Mouse (Mus musculus): ENCODE results near the gene Gm20521. TPM values are rescaled to one million over a fixed set of nuclear protein-coding genes. Genes with fewer than 3 reads are reported as not detected.

Gene Gm20521
- polyA plus RNA-seq (2015; fragmentation: Nextera tagmentation; extraction: Ambion mirVana): not detected in 2 replicates

GRCm38 (mm10) chr14:54883154-54884021 is at the start of gene Gm20521, which contains the start of gene Bcl2l2:
TSS of gene Gm20521 (plus strand) at chr14:54883441.
TSS of gene Bcl2l2 (plus strand) at chr14:54883377.
- Histone ChIP-seq H3K9me3 (no peaks in the 10 kb centered on the region), H3K4me3 (peak within 1 kb of the TSS; percentile 80), H3K27me3 (replicated peaks) (no peaks in the 10 kb centered on the region), H3K9ac (peak within 1 kb of the TSS; percentile 89), H3K4me1 (peaks cover 27% of the 10 kb centered on the region), H3K27ac (peak within 1 kb of the TSS; percentile 90), H3K36me3 (replicated peaks) (no peaks in the 10 kb centered on the region), H3K4me2 (peak within 1 kb of the TSS; percentile 85)
- peak; percentile 89 for ATAC-seq (replicated peaks)
- WGBS: 0% methylated on average over 27 of the region's 27 CpGs

- no peak overlapping the region for H3K9ac ChIP-seq
- no peaks in the 10 kb centered on the region for H3K4me1 ChIP-seq
- no peak overlapping the region for H3K27ac ChIP-seq
- WGBS: 4% methylated on average over 4 of the region's 4 CpGs
- H3K4me3 ChIP-seq: no peak overlapping the region
- ATAC-seq (replicated peaks): no peak
- H3K27me3 ChIP-seq (replicated peaks): peaks cover 5% of the 10 kb centered on the region; the same call in 1 of the 2 replicates
- no peak overlapping the region for H3K4me2 ChIP-seq
- H3K36me3 ChIP-seq (replicated peaks): no peaks in the 10 kb centered on the region
- no peaks in the 10 kb centered on the region for H3K9me3 ChIP-seq
Observed at GRCm38 (mm10) chr14:54843461-54843860, 39.8 kb upstream of the Gm20521 start.

DNA sequence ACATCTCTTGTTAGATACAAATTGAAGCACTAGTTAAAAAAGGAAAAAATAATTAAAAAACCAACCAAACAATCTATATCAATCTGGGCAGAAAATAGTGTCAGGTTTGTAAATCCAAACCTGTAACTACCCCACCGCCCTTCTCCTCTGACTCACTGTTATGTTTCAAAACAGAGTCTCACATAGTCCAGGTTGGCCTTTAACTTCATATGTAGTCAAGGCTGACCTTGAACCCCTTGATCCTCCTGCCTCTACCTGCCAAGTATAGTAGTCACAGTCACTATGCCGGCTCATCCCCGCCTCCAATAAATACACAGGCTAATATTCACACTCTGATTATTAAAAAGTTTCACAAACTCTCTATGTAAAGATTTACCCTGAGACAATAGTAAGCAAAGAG is 27.5 kb upstream of the Gm20521 start:
- ATAC-seq (replicated peaks): no peak
- H3K4me3 ChIP-seq: no peak overlapping the region
- 0 out of 2 replicates have a peak, but pooled peaks cover 4% of the 10 kb centered on the region for H3K36me3 ChIP-seq (replicated peaks)
- H3K27ac ChIP-seq: no peak overlapping the region
- H3K27me3 ChIP-seq (replicated peaks): no peaks in the 10 kb centered on the region
- H3K4me1 ChIP-seq: no peaks in the 10 kb centered on the region
- no peaks in the 10 kb centered on the region for H3K9me3 ChIP-seq
- no peak overlapping the region for H3K9ac ChIP-seq
- no peak overlapping the region for H3K4me2 ChIP-seq
- WGBS: 94% methylated on average over 3 of the region's 3 CpGs

GRCm38 (mm10) chr14:54856703-54857102 is 26.5 kb upstream of the Gm20521 start:
- no peaks in the 10 kb centered on the region for H3K4me1 ChIP-seq
- no peak overlapping the region for H3K4me3 ChIP-seq
- H3K27ac ChIP-seq: no peak overlapping the region
- no peak for ATAC-seq (replicated peaks)
- 0 out of 2 replicates have a peak, but pooled peaks cover 4% of the 10 kb centered on the region for H3K36me3 ChIP-seq (replicated peaks)
- no peaks in the 10 kb centered on the region for H3K9me3 ChIP-seq
- H3K27me3 ChIP-seq (replicated peaks): no peaks in the 10 kb centered on the region
- whole genome bisulfite sequencing: 92% methylated on average over 7 of the region's 7 CpGs
- no peak overlapping the region for H3K9ac ChIP-seq
- no peak overlapping the region for H3K4me2 ChIP-seq

- Histone ChIP-seq H3K4me1 (no peaks in the 10 kb centered on the region), H3K27me3 (replicated peaks) (no peaks in the 10 kb centered on the region), H3K27ac (no peak overlapping the region), H3K9me3 (no peaks in the 10 kb centered on the region), H3K4me3 (no peak overlapping the region), H3K36me3 (replicated peaks) (0 out of 2 replicates have a peak, but pooled peaks cover 4% of the 10 kb centered on the region), H3K4me2 (no peak overlapping the region), H3K9ac (no peak overlapping the region)
- 88% methylated on average over 9 of the region's 9 CpGs for WGBS
- ATAC-seq (replicated peaks): no peak
Observed at GRCm38 (mm10) chr14:54857891-54858290, 25.4 kb upstream of the Gm20521 start.

DNA sequence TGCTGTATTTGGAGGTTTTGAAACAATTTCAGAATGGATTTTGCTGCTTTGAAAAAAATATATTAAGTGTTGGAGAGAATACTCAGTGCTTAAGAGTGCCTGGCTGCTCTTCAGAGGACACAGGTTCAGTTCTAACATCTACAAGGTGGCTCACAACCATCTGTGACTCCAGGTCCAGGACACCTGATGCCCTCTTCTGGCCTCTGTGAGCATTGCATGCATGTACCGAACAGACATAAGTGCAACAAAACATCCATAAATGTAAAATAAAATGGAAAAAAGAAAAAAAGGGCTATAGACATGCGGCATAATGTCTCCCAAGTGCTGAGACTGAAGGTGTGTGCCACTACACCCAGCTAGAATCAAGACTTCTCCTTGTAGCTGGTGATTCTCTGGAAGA is 22.7 kb upstream of the Gm20521 start:
- Histone ChIP-seq H3K36me3 (replicated peaks) (0 out of 2 replicates have a peak, but pooled peaks cover 4% of the 10 kb centered on the region), H3K4me3 (no peak overlapping the region), H3K27ac (no peak overlapping the region), H3K27me3 (replicated peaks) (no peaks in the 10 kb centered on the region), H3K4me2 (no peak overlapping the region), H3K4me1 (peaks cover 9% of the 10 kb centered on the region), H3K9ac (no peak overlapping the region), H3K9me3 (no peaks in the 10 kb centered on the region)
- no peak for ATAC-seq (replicated peaks)
- WGBS: 38% methylated on average over 2 of the region's 2 CpGs

DNA sequence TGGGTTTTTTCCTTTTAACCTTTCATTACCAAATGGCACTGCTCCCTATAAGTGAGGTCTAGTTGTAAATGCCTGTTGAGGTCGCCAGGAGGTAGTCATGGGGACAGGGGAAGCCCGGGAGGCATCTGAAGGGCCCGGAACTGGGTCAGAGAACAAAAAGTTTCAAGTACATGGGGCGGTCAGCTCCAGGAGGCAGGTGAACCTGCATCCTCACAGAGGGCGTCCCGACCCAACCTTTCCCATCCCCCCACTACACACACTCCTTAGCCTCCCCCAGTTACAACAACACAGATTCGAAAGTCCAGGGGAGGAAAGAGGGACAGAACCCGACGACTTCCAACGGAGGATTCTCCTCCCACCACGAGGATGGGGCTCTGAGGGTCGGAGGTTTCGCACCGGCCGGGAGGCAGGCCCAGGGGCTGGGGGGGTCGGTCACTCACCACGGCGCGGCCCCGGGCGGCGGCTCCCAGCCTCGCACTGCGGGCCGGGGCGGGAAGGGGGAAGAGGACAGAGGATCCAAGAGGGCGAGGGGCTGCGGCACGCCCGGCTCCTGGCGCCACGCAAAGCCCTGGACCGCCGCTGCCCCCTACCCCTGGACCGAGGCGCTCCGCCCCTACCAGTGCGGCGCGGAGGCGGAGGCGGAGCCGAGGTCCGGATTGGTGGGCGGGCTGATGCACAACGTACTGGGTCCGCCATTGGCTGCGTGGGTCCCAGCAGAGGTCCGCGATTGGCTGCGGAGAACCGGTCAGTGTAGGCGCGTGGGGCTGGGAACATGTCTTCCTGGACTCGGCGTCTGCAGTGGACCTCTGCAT is 19.5 kb upstream of the Gm20521 start:
- peak; percentile 100 for ATAC-seq (replicated peaks)

GRCm38 (mm10) chr14:54864313-54865036 is 18.8 kb upstream of the Gm20521 start:
- Histone ChIP-seq H3K4me3 (peak overlapping the region; percentile 81), H3K27ac (peak overlapping the region; percentile 77), H3K4me2 (peak overlapping the region; percentile 62), H3K36me3 (replicated peaks) (no peaks in the 10 kb centered on the region), H3K9me3 (no peaks in the 10 kb centered on the region), H3K9ac (peak overlapping the region; percentile 94), H3K27me3 (replicated peaks) (no peaks in the 10 kb centered on the region), H3K4me1 (peaks cover 9% of the 10 kb centered on the region)
- 17% methylated on average over 21 of the region's 21 CpGs for WGBS
- no peak; the same call in 1 of the 2 replicates for ATAC-seq (replicated peaks)

More for the DNA sequence above, 19.5 kb upstream of the Gm20521 start:
- 0% methylated on average over 52 of the region's 56 CpGs for WGBS
- peak overlapping the region; percentile 94 for H3K9ac ChIP-seq
- peak overlapping the region; percentile 62 for H3K4me2 ChIP-seq
- H3K36me3 ChIP-seq (replicated peaks): no peaks in the 10 kb centered on the region
- H3K9me3 ChIP-seq: no peaks in the 10 kb centered on the region
- H3K27me3 ChIP-seq (replicated peaks): no peaks in the 10 kb centered on the region
- H3K27ac ChIP-seq: peak overlapping the region; percentile 77
- H3K4me3 ChIP-seq: peak overlapping the region; percentile 81
- peaks cover 9% of the 10 kb centered on the region for H3K4me1 ChIP-seq

- Histone ChIP-seq H3K4me3 (no peak overlapping the region), H3K27me3 (replicated peaks) (no peaks in the 10 kb centered on the region), H3K36me3 (replicated peaks) (no peaks in the 10 kb centered on the region), H3K4me1 (peaks cover 9% of the 10 kb centered on the region), H3K27ac (no peak overlapping the region), H3K4me2 (no peak overlapping the region), H3K9me3 (no peaks in the 10 kb centered on the region), H3K9ac (no peak overlapping the region)
- ATAC-seq (replicated peaks): no peak
- WGBS: 89% methylated on average over 5 of the region's 5 CpGs
Observed at GRCm38 (mm10) chr14:54865626-54866025, 17.6 kb upstream of the Gm20521 start.

- no peak overlapping the region for H3K4me3 ChIP-seq
- WGBS: 67% methylated on average over 3 of the region's 3 CpGs
- H3K27ac ChIP-seq: no peak overlapping the region
- H3K9ac ChIP-seq: no peak overlapping the region
- H3K9me3 ChIP-seq: no peaks in the 10 kb centered on the region
- no peaks in the 10 kb centered on the region for H3K27me3 ChIP-seq (replicated peaks)
- peaks cover 9% of the 10 kb centered on the region for H3K4me1 ChIP-seq
- H3K4me2 ChIP-seq: no peak overlapping the region
- H3K36me3 ChIP-seq (replicated peaks): no peaks in the 10 kb centered on the region
- no peak for ATAC-seq (replicated peaks)
Observed at GRCm38 (mm10) chr14:54866268-54866667, 17.0 kb upstream of the Gm20521 start.

GRCm38 (mm10) chr14:54866936-54867335 is 16.3 kb upstream of the Gm20521 start:
- H3K9me3 ChIP-seq: no peaks in the 10 kb centered on the region
- no peak overlapping the region for H3K9ac ChIP-seq
- ATAC-seq (replicated peaks): no peak
- H3K4me1 ChIP-seq: peaks cover 9% of the 10 kb centered on the region
- WGBS: 58% methylated on average over 5 of the region's 5 CpGs
- H3K36me3 ChIP-seq (replicated peaks): no peaks in the 10 kb centered on the region
- H3K27ac ChIP-seq: no peak overlapping the region
- no peak overlapping the region for H3K4me2 ChIP-seq
- H3K4me3 ChIP-seq: no peak overlapping the region
- H3K27me3 ChIP-seq (replicated peaks): no peaks in the 10 kb centered on the region

DNA sequence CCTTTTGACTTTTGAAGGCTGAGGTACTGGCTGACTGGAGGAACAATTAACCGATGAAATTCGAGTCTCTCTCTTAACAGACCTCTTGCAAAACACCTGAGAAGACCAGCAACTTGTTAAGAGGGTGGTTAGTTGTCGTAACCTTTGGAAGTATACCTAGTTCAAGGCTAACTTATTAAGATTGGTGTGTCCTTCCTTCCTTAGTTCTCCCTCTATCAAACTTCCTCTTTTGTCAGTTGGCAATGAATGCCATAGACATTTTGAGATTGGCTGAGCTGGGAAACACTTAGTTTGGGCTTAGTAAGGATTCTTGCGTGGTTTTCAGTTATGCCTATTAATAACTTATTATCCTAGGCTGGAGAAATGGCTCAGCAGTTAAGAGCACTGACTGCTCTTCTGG is 15.2 kb upstream of the Gm20521 start:
- Histone ChIP-seq H3K4me2 (no peak overlapping the region), H3K4me3 (no peak overlapping the region), H3K4me1 (peaks cover 9% of the 10 kb centered on the region), H3K9me3 (no peaks in the 10 kb centered on the region), H3K27ac (no peak overlapping the region), H3K9ac (no peak overlapping the region), H3K36me3 (replicated peaks) (no peaks in the 10 kb centered on the region), H3K27me3 (replicated peaks) (no peaks in the 10 kb centered on the region)
- WGBS: 91% methylated on average over 4 of the region's 4 CpGs
- ATAC-seq (replicated peaks): no peak

Data from midbrain, embryonic 15.5 days (tissue).